Mouse (Mus musculus): ENCODE measurements at regions not wholly inside any gene's neighbourhood (a gene's known extent, or its start where the extent isn't known, plus 50 kb on each side); places are given as distances from the start of the nearest gene placed in this dataset.
A peak's percentile ranks its signal among the peaks of the same experiment; 100 is the strongest.

GRCm38 (mm10) chr1:190444366-190444765 is 273.9 kb upstream of the Prox1 start:
- no peak for DNase-seq (ENCODE audit: extremely low spot score in 1 of 2, low spot score in 2 of 2)
- intact Hi-C loops (cut with DNase I) = no loop called here

GRCm38 (mm10) chr1:190443234-190443633 is 272.7 kb upstream of the Prox1 start:
- no peak for DNase-seq (ENCODE audit: extremely low spot score in 1 of 2, low spot score in 2 of 2)
- intact Hi-C loops (cut with DNase I) = no loop called here

- DNase-seq (ENCODE audit: extremely low spot score in 1 of 2, low spot score in 2 of 2) = no peak
- intact Hi-C loops (cut with DNase I) = no loop called here
Measured at GRCm38 (mm10) chr1:190442166-190442565, 271.7 kb upstream of the Prox1 start.

- intact Hi-C loops (cut with DNase I) = no loop called here
- DNase-seq (ENCODE audit: extremely low spot score in 1 of 2, low spot score in 2 of 2) = no peak
Measured at GRCm38 (mm10) chr1:190438789-190439188, 268.3 kb upstream of the Prox1 start.

- DNase-seq (ENCODE audit: extremely low spot score in 1 of 2, low spot score in 2 of 2) = no peak
- intact Hi-C loops (cut with DNase I) = no loop called here
Measured at GRCm38 (mm10) chr1:190422874-190423273, 252.4 kb upstream of the Prox1 start.

GRCm38 (mm10) chr1:190419709-190420108 is 249.2 kb upstream of the Prox1 start:
- peak; percentile 43 to 74 for DNase-seq (ENCODE audit: extremely low spot score in 1 of 2, low spot score in 2 of 2)
- intact Hi-C loops (cut with DNase I) = no loop called here

DNA sequence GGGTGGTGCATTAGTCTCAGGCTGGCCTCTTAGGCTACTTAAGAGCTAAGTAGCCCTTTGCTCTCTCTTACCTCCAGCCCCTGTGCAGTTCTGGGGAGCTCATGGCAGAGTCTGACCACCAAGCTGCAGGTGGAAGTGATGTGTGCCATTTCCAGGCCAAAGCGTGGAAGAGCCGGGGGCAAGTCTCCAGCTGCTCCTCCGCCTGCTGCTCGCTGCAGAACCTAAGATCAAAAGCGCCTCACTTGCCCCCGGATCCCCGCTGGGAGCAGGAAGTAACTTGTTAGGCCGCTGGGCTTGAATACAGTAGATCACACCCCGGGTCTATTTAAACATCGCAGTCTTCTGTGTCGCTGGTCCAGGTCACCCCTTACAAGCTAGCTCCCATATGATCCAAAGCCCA is 246.8 kb upstream of the Prox1 start:
- DNase-seq (ENCODE audit: extremely low spot score in 1 of 2, low spot score in 2 of 2) = peak in 1 of 2 experiments; percentile 72
- intact Hi-C loops (cut with DNase I) = no loop called here

- DNase-seq (ENCODE audit: extremely low spot score in 1 of 2, low spot score in 2 of 2) = no peak
- intact Hi-C loops (cut with DNase I) = no loop called here
Measured at GRCm38 (mm10) chr1:190411756-190412155, 241.2 kb upstream of the Prox1 start.

GRCm38 (mm10) chr1:190403335-190403734 is 232.8 kb upstream of the Prox1 start:
- no peak for DNase-seq (ENCODE audit: extremely low spot score in 1 of 2, low spot score in 2 of 2)
- intact Hi-C loops (cut with DNase I) = no loop called here

DNA sequence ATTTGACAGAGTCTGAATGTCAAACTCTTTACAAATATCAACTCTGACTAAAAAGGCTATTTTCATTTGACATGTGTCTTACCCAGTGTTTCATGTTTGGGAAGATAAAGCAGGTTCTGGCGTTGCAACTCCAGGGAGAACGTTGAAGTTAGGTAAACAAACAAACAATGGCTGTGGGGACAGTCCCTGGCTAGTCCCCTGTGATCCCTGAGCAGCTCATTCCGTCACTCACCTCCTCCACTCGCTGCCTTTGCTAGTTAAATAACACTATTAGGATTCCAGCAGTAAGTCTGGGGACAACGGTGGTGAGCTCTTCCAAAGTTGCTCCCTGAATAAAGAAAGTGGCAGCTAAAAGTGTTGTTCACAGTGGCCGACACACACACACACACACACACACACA is 227.8 kb upstream of the Prox1 start:
- intact Hi-C loops (cut with DNase I) = no loop called here

DNA sequence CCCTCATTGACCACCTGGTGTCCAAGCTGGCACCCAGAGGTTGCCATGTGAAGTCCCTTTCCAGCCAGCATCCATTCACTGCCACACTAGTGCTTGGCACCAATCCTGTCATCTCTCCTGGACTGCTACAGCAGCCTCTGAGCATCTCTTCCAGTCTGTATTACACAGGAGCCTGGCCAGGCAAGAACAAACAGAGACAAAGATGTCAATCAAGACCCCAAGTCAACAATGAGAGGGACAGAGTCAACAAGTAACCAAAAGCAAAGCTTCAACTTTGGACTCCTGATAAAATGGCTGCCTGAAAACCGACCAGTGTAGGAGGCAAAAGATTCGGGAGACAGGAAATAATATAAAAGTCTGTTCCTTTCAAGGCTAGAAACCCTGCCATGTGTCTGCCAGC is 227.3 kb upstream of the Prox1 start:
- no peak for DNase-seq (ENCODE audit: extremely low spot score in 1 of 2, low spot score in 2 of 2)
- intact Hi-C loops (cut with DNase I) = no loop called here

More for the DNA sequence above, 227.8 kb upstream of the Prox1 start:
- DNase-seq (ENCODE audit: extremely low spot score in 1 of 2, low spot score in 2 of 2) = no peak

GRCm38 (mm10) chr1:190393061-190393460 is 222.5 kb upstream of the Prox1 start:
- peak in 1 of 2 experiments; percentile 39 for DNase-seq (ENCODE audit: extremely low spot score in 1 of 2, low spot score in 2 of 2)
- intact Hi-C loops (cut with DNase I) = no loop called here

GRCm38 (mm10) chr1:190388853-190389252 is 218.3 kb upstream of the Prox1 start:
- no peak for DNase-seq (ENCODE audit: extremely low spot score in 1 of 2, low spot score in 2 of 2)
- intact Hi-C loops (cut with DNase I) = no loop called here

GRCm38 (mm10) chr1:190384555-190384954 is 214.0 kb upstream of the Prox1 start:
- intact Hi-C loops (cut with DNase I) = no loop called here
- no peak for DNase-seq (ENCODE audit: extremely low spot score in 1 of 2, low spot score in 2 of 2)

DNA sequence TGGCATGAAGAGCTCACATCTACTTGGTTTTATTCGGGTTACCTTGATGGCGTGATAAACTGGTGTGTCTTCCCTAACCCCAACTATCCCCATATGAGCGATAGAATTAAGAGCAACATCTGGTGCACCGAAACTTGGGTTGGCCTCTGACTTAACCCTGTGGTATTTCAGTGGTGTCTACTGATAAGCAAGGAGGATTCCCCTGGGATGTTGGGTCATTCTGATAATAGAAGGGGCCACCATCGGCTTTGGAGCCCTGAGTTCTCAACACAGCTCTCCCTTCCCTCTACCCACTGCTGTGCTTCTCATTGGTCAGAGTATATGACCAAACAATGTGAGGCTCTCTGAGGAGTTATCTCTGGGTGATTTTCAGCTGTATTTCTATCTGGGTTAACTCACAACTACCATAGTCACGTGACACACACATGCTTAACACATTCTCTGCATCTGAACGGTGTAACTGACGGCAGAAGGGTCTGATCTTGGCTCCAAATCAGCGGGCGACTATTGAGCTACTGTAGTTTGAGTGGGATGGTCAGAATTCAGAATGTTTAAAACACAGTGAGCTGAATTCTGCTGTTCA is 212.8 kb upstream of the Prox1 start:
- DNase-seq (ENCODE audit: extremely low spot score in 1 of 2, low spot score in 2 of 2) = no peak
- intact Hi-C loops (cut with DNase I) = no loop called here

- no peak for DNase-seq (ENCODE audit: extremely low spot score in 1 of 2, low spot score in 2 of 2)
- intact Hi-C loops (cut with DNase I) = no loop called here
Measured at GRCm38 (mm10) chr1:190380151-190380550, 209.6 kb upstream of the Prox1 start.

DNA sequence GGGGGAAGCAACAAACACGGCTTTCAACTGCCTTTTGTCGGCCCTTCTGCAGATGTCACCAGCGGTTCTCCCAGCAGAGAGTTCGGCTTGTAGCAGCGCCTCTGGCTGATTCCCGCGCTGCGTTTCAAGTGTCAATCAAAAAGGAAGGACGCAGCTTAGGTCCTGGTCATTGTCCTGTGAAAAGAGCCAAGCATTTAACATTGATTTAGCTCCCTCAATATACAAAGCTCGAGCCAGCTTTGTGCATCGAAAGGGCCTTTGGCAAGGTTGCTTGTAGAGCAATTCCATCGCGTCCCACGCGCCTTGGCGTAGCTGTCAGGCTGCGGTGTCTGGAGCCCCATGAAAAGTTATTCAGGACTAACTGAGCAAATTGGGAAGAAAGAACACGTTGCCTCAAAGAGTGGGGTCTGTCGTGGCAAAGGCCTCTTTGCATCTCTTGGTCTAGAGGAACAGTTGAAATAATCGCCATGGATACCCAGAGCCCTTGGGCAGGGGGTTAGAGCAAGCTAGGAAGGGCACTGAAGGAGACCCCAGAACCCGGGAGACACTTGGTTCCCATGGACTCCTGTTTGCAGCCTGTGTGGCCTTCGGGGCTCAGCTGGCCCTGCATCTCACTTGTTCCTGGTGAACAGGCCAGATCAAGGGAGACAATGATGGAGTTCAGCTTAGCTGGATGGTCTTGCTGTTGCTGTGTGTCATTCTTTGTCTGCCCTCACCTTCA is 204.8 kb upstream of the Prox1 start:
- intact Hi-C loops (cut with DNase I) = no loop called here
- DNase-seq (ENCODE audit: extremely low spot score in 1 of 2, low spot score in 2 of 2) = no peak

GRCm38 (mm10) chr1:190374270-190374669 is 203.8 kb upstream of the Prox1 start:
- intact Hi-C loops (cut with DNase I) = no loop called here
- peak in 1 of 2 experiments; percentile 40 for DNase-seq (ENCODE audit: extremely low spot score in 1 of 2, low spot score in 2 of 2)

DNA sequence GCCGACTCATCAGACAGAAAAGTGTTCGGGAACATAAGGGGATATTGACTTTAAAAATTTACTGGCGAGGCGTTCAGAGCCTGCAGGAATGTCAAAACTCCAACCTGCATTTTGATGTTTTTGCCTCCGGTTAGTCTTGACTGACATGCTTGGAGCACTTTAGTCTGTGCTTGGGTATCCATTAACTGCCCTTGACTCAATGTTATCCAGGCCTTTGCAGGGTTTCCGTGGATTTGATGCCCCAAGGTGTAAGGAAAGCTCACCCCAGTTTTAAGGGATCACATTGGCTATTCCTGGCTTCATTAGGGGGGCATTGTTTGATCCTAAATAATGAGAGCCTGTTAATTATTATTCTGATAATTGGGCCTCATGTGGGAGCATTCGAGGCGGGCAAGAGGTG is 196.1 kb upstream of the Prox1 start:
- intact Hi-C loops (cut with DNase I) = no loop called here

GRCm38 (mm10) chr1:190365126-190365525 is 194.6 kb upstream of the Prox1 start:
- intact Hi-C loops (cut with DNase I) = no loop called here
- no peak for DNase-seq (ENCODE audit: extremely low spot score in 1 of 2, low spot score in 2 of 2)

More for the DNA sequence above, 196.1 kb upstream of the Prox1 start:
- no peak for DNase-seq (ENCODE audit: extremely low spot score in 1 of 2, low spot score in 2 of 2)

GRCm38 (mm10) chr1:190360661-190361060 is 190.1 kb upstream of the Prox1 start:
- DNase-seq (ENCODE audit: extremely low spot score in 1 of 2, low spot score in 2 of 2) = no peak
- intact Hi-C loops (cut with DNase I) = no loop called here
